Mouse (Mus musculus): ENCODE results near the gene Tlx1. TPM values are rescaled to one million over a fixed set of nuclear protein-coding genes. Genes with fewer than 3 reads are reported as not detected.

Gene Tlx1
- polyA plus RNA-seq, 1 experiment: not detected

DNA sequence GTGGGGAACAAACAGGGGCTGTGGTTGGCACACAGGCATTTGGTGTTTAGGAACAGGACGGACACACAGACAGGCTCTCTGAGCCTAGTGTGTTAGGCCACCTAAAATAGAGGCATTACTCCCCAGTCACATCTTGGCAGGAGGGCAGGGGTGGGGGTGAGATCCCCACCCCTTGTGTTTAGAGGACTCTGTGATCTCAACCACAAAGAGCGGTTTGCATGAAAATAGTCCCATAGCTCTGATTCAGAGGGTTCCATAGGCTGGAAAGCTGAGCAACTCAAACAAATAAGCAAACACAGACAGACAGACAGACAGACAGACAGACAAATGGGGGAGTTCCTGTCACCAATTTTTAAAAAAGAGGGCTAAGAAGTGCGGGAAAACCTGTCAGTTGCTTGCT lies 7.9 kb upstream of the Tlx1 start:
- Histone ChIP-seq H3K4me3 (ENCODE audit: insufficient read depth, low read length) (no peak overlapping the region), H3K4me1 (ENCODE audit: control insufficient read depth, insufficient read depth, low read length) (no peaks in the 10 kb centered on the region), H3K27ac (ENCODE audit: insufficient read depth, low read length) (no peak overlapping the region)
- no peak for TF ChIP-seq CTCF (IDR thresholded peaks at IDR 0.05; ENCODE audit: extremely low read depth, insufficient read depth, low read length)

- no peak overlapping the region for H3K4me3 ChIP-seq (ENCODE audit: insufficient read depth, low read length)
- no peak for TF ChIP-seq POLR2A (IDR thresholded peaks at IDR 0.05; ENCODE audit: extremely low read depth, insufficient read depth, low read length)
- no peak for TF ChIP-seq CTCF (IDR thresholded peaks at IDR 0.05; ENCODE audit: extremely low read depth, insufficient read depth, low read length)
- no peak overlapping the region for H3K27ac ChIP-seq (ENCODE audit: insufficient read depth, low read length)
- no peaks in the 10 kb centered on the region for H3K4me1 ChIP-seq (ENCODE audit: control insufficient read depth, insufficient read depth, low read length)
Measured at GRCm38 (mm10) chr19:45143214-45143895, 7.1 kb upstream of the Tlx1 start.

DNA sequence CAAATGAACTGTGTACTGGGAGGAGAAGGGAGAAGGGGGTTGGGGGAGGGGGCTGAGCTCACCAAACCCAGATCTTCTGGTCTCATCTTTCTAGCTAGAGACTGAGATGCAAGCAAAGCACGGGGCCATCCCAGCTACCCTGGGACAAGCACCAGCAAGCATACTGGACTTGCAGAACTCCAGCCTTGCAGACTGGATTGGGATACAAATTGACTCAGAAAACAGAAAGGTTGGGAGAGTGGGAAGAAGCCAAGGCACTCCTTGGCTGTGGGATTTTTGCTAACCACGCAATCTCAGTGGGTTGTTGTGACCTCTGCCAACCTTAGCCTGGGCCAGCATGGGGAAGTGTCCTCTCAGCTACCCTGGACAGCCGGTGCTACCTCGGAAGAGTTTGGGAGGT lies 3.4 kb upstream of the Tlx1 start:
- TF ChIP-seq POLR2A (IDR thresholded peaks at IDR 0.05; ENCODE audit: extremely low read depth, insufficient read depth, low read length) (no peak), CTCF (IDR thresholded peaks at IDR 0.05; ENCODE audit: extremely low read depth, insufficient read depth, low read length) (no peak)
- H3K4me3 ChIP-seq (ENCODE audit: insufficient read depth, low read length): no peak overlapping the region
- no peaks in the 10 kb centered on the region for H3K4me1 ChIP-seq (ENCODE audit: control insufficient read depth, insufficient read depth, low read length)
- no peak overlapping the region for H3K27ac ChIP-seq (ENCODE audit: insufficient read depth, low read length)

GRCm38 (mm10) chr19:45151361-45152182 lies 1.1 kb downstream of the Tlx1 start:
- Histone ChIP-seq H3K4me3 (ENCODE audit: insufficient read depth, low read length) (no peak overlapping the region), H3K27ac (ENCODE audit: insufficient read depth, low read length) (no peak overlapping the region), H3K4me1 (ENCODE audit: control insufficient read depth, insufficient read depth, low read length) (no peaks in the 10 kb centered on the region)
- TF ChIP-seq POLR2A (IDR thresholded peaks at IDR 0.05; ENCODE audit: extremely low read depth, insufficient read depth, low read length) (no peak), CTCF (IDR thresholded peaks at IDR 0.05; ENCODE audit: extremely low read depth, insufficient read depth, low read length) (no peak)

DNA sequence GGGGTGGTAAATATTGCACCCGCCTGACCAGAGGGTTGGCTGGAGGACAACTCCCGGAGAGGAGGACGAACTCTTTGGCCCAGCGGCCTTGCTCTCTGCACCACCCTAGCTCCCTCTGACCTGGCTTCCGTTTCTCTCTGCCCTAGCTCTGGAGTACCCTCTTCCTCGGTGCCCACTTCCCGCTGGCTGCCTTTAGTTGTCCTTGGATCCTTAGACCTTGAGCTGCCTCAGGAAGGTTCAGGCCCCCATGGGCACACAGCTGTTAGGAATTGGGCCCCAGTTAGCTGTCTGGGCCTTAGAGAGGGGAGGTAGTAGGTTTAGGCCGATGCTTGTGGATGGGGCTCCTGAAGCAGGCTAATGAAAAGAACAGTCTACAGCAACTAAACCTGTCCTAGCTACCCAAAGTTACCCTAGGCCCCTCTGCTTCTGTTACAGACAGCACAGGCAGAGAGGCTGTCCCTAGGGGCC lies 1.7 kb downstream of the Tlx1 start:
- TF ChIP-seq POLR2A (IDR thresholded peaks at IDR 0.05; ENCODE audit: extremely low read depth, insufficient read depth, low read length): no peak
- TF ChIP-seq CTCF (IDR thresholded peaks at IDR 0.05; ENCODE audit: extremely low read depth, insufficient read depth, low read length): no peak

GRCm38 (mm10) chr19:45153311-45154058 lies 3.0 kb downstream of the Tlx1 start:
- Histone ChIP-seq H3K4me3 (ENCODE audit: insufficient read depth, low read length) (no peak overlapping the region), H3K27ac (ENCODE audit: insufficient read depth, low read length) (no peak overlapping the region), H3K4me1 (ENCODE audit: control insufficient read depth, insufficient read depth, low read length) (no peaks in the 10 kb centered on the region)
- TF ChIP-seq CTCF (IDR thresholded peaks at IDR 0.05; ENCODE audit: extremely low read depth, insufficient read depth, low read length) (no peak), POLR2A (IDR thresholded peaks at IDR 0.05; ENCODE audit: extremely low read depth, insufficient read depth, low read length) (no peak)

More for the DNA sequence above, 1.7 kb downstream of the Tlx1 start:
- Histone ChIP-seq H3K27ac (ENCODE audit: insufficient read depth, low read length) (no peak overlapping the region), H3K4me3 (ENCODE audit: insufficient read depth, low read length) (no peak overlapping the region), H3K4me1 (ENCODE audit: control insufficient read depth, insufficient read depth, low read length) (no peaks in the 10 kb centered on the region)

- no peak overlapping the region for H3K27ac ChIP-seq (ENCODE audit: insufficient read depth, low read length)
- no peak overlapping the region for H3K4me3 ChIP-seq (ENCODE audit: insufficient read depth, low read length)
- TF ChIP-seq POLR2A (IDR thresholded peaks at IDR 0.05; ENCODE audit: extremely low read depth, insufficient read depth, low read length) (no peak), CTCF (IDR thresholded peaks at IDR 0.05; ENCODE audit: extremely low read depth, insufficient read depth, low read length) (no peak)
- H3K4me1 ChIP-seq (ENCODE audit: control insufficient read depth, insufficient read depth, low read length): no peaks in the 10 kb centered on the region
Measured at GRCm38 (mm10) chr19:45154059-45154386, 3.5 kb downstream of the Tlx1 start.

GRCm38 (mm10) chr19:45154521-45154920 lies 4.0 kb downstream of the Tlx1 start:
- H3K4me3 ChIP-seq (ENCODE audit: insufficient read depth, low read length): no peak overlapping the region
- H3K27ac ChIP-seq (ENCODE audit: insufficient read depth, low read length): no peak overlapping the region
- H3K4me1 ChIP-seq (ENCODE audit: control insufficient read depth, insufficient read depth, low read length): no peaks in the 10 kb centered on the region
- TF ChIP-seq POLR2A (IDR thresholded peaks at IDR 0.05; ENCODE audit: extremely low read depth, insufficient read depth, low read length): no peak
- TF ChIP-seq CTCF (IDR thresholded peaks at IDR 0.05; ENCODE audit: extremely low read depth, insufficient read depth, low read length): no peak

GRCm38 (mm10) chr19:45155141-45155790 lies 4.8 kb downstream of the Tlx1 start:
- Histone ChIP-seq H3K4me1 (ENCODE audit: control insufficient read depth, insufficient read depth, low read length) (no peaks in the 10 kb centered on the region), H3K4me3 (ENCODE audit: insufficient read depth, low read length) (no peak overlapping the region), H3K27ac (ENCODE audit: insufficient read depth, low read length) (no peak overlapping the region)
- TF ChIP-seq POLR2A (IDR thresholded peaks at IDR 0.05; ENCODE audit: extremely low read depth, insufficient read depth, low read length) (no peak), CTCF (IDR thresholded peaks at IDR 0.05; ENCODE audit: extremely low read depth, insufficient read depth, low read length) (no peak)

All from cortical plate, adult 2 months (tissue).